Mouse (Mus musculus): ENCODE results near the gene Med1. TPM values are rescaled to one million over a fixed set of nuclear protein-coding genes. Genes with fewer than 3 reads are reported as not detected.
A peak's percentile ranks its signal among the peaks of the same experiment; 100 is the strongest.

Gene Med1
- polyA plus RNA-seq, 1 experiment from 2014 or later: 69.7 TPM

DNA sequence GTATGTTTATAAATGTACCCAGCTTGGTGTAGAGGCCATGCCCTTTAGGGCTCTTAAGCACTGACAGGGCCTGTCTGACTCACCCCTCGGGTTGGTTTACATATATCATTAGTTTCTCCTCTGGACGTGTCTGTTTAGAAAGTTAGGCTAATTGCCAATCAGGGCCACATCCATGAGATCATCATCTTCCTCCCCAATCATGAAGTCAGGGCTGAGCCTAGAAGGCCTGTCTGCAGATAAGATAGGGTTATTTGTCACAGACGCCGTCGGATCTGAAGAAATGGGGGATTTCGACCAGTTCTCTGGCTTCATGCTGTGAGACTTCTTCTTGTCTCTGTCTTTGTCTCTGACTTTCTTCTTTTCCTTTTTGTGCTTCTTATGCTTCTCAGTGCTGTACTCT, 38.0 kb downstream of the Med1 start:
- Histone ChIP-seq H3K4me3 (replicated peaks; ENCODE audit: low read depth, low read length) (no peak overlapping the region), H3K36me3 (ENCODE audit: control insufficient read depth, insufficient read depth, low read length) (peaks cover 55% of the 10 kb centered on the region), H3K9ac (replicated peaks; ENCODE audit: low read length) (no peak overlapping the region), H3K9me3 (ENCODE audit: control insufficient read depth, low read length) (no peaks in the 10 kb centered on the region), H3K27me3 (ENCODE audit: control insufficient read depth, insufficient read depth, low read length) (no peaks in the 10 kb centered on the region), H3K4me1 (ENCODE audit: control insufficient read depth, insufficient read depth, low read length) (no peaks in the 10 kb centered on the region), H3K4me2 (ENCODE audit: low read length) (no peak overlapping the region), H3K27ac (replicated peaks; ENCODE audit: low read depth, low read length) (no peak overlapping the region)
- DNase-seq (no peak), ATAC-seq (ENCODE audit: low FRiP score, low TSS enrichment) (no peak)
- WGBS: 86% methylated on average over 6 of the region's 6 CpGs

- DNase-seq (no peak), ATAC-seq (ENCODE audit: low FRiP score, low TSS enrichment) (no peak)
- Histone ChIP-seq H3K27me3 (ENCODE audit: control insufficient read depth, insufficient read depth, low read length) (no peaks in the 10 kb centered on the region), H3K36me3 (ENCODE audit: control insufficient read depth, insufficient read depth, low read length) (peaks cover 16% of the 10 kb centered on the region), H3K4me1 (ENCODE audit: control insufficient read depth, insufficient read depth, low read length) (peaks cover 19% of the 10 kb centered on the region), H3K9ac (replicated peaks; ENCODE audit: low read length) (no peak overlapping the region; the same call in 1 of the 2 replicates), H3K4me3 (replicated peaks; ENCODE audit: low read depth, low read length) (peak overlapping the region; percentile 98), H3K4me2 (ENCODE audit: low read length) (peak overlapping the region; percentile 69), H3K9me3 (ENCODE audit: control insufficient read depth, low read length) (no peaks in the 10 kb centered on the region), H3K27ac (replicated peaks; ENCODE audit: low read depth, low read length) (no peak overlapping the region)
- WGBS: 12% methylated on average over 10 of the region's 10 CpGs
Observed at GRCm38 (mm10) chr11:98150625-98151156, 42.4 kb downstream of the Med1 start.

DNA sequence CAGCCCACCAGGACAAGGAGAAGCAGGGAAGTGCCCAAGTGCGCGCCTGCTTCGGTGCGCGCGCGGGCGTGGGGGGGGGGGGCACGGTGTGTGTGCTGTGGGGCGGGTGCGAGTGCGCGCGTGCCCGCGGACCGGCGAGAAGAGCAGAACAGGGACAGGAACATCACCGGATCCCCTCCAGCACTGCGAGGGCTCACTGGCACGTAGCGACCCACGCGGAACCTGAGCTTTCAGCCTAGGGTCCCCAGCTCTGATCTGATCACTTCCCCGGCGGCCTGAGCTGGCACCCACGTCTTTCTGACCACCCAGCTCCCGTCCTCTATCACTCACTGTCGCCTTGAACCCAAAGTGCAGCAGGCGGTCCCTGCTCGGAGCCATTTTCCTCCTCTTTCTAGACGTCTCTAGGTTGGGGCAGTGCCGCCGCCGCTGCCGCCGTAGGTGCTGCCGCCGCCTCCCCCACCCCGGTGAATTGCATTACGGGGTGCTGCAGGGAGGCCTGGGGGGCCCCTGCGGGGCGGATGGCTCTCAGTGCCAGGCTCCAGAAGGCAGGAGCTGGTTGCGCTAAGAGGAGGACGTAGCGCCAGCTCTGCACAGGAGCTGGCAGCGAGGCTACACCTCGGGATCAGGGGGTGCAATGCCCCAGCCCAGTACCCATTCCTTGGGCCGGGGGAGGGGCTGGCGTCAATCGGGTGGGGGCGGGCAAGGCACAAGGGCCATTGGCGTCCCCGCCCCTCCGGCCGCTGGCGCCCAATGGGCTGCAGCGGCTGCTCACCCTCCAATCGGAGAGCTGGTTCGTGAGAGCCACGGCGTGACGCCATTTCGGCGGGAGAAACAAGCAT, 43.1 kb downstream of the Med1 start, which contains the start of gene Fbxl20:
Fbxl20 (minus strand) TSS at position 618 of the 839 bp plus-strand sequence.
- Histone ChIP-seq H3K9ac (replicated peaks; ENCODE audit: low read length) (peak within 1 kb of the TSS; percentile 85), H3K27ac (replicated peaks; ENCODE audit: low read depth, low read length) (peak within 1 kb of the TSS; percentile 97), H3K36me3 (ENCODE audit: control insufficient read depth, insufficient read depth, low read length) (peaks cover 9% of the 10 kb centered on the region), H3K9me3 (ENCODE audit: control insufficient read depth, low read length) (no peaks in the 10 kb centered on the region), H3K4me1 (ENCODE audit: control insufficient read depth, insufficient read depth, low read length) (peaks cover 19% of the 10 kb centered on the region), H3K4me3 (replicated peaks; ENCODE audit: low read depth, low read length) (peak within 1 kb of the TSS; percentile 98), H3K27me3 (ENCODE audit: control insufficient read depth, insufficient read depth, low read length) (no peaks in the 10 kb centered on the region), H3K4me2 (ENCODE audit: low read length) (peak within 1 kb of the TSS; percentile 69)
- DNase-seq: peak; percentile 97
- ATAC-seq (ENCODE audit: low FRiP score, low TSS enrichment): peak; percentile 90
- WGBS: under 1% methylated on average over 64 of the region's 65 CpGs

DNA sequence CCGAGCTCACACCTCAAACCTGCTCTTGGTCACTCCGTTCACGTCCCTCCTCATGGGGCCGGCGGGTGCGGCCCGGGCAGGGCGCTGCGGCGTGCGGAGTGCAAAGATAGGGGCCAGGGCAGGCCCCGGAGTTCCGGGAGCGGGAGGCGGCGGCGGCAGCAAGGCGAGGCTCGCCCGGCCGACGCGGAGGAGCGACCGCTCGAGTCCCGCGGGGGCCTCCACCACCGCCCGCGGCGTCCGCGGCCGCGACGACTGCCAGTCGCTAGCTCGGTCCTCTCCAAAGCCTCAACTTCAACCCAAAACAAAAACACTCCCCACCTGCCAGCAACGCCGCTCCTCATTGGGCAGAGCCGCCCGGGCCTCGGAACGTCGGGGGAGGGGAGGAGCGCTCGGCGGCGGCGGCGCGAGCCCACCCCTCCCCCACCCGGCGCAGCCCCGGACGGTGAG, 43.8 kb downstream of the Med1 start:
- Histone ChIP-seq H3K9ac (replicated peaks; ENCODE audit: low read length) (peak overlapping the region; percentile 85), H3K4me2 (ENCODE audit: low read length) (peak overlapping the region; percentile 69), H3K36me3 (ENCODE audit: control insufficient read depth, insufficient read depth, low read length) (peaks cover 5% of the 10 kb centered on the region; the same call in 1 of the 2 replicates), H3K4me3 (replicated peaks; ENCODE audit: low read depth, low read length) (peak overlapping the region; percentile 98), H3K27ac (replicated peaks; ENCODE audit: low read depth, low read length) (peak overlapping the region; percentile 97), H3K9me3 (ENCODE audit: control insufficient read depth, low read length) (no peaks in the 10 kb centered on the region), H3K4me1 (ENCODE audit: control insufficient read depth, insufficient read depth, low read length) (peaks cover 19% of the 10 kb centered on the region), H3K27me3 (ENCODE audit: control insufficient read depth, insufficient read depth, low read length) (no peaks in the 10 kb centered on the region)
- WGBS: under 1% methylated on average over 57 of the region's 57 CpGs
- ATAC-seq (ENCODE audit: low FRiP score, low TSS enrichment) (peak; percentile 94), DNase-seq (peak; percentile 97)

DNA sequence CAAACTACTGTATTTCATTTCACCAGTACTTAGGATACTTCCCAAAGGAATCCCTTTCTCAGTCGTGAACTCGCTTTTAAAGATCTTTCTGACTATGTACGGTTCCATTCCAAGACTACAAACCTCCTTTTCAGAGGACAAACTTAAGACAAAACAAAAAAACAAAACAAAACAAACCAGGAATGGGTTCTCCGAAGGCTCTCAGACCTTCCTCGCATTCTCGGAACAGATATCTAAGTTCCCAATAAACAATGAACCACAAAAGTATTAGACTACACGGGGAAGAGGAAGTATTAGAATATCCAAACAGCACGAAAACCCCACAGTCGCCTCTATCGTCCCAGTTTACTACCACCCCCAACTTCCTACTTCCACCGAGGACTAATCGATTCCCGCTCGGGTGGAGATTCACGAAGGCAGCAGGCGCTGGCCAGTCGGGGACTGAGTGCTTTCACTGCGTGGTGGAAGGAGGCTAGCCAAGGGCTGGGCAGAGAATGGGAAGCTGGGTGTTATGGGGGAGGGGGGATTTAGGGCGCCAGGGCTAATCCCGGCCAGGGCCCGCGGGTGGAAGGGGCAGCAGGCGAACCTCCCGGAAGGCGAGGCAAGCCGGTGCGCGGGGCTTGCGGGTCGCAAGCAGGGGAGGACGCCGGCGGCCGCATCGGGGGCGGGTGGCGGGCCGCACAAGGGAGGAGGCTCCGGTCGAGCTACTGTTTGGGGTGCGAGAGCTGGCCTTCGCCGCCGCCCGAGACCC, 44.4 kb downstream of the Med1 start:
- Histone ChIP-seq H3K9ac (replicated peaks; ENCODE audit: low read length) (peak overlapping the region; percentile 85), H3K27ac (replicated peaks; ENCODE audit: low read depth, low read length) (peak overlapping the region; percentile 97), H3K4me3 (replicated peaks; ENCODE audit: low read depth, low read length) (peak overlapping the region; percentile 98), H3K4me2 (ENCODE audit: low read length) (peak overlapping the region; percentile 69), H3K9me3 (ENCODE audit: control insufficient read depth, low read length) (no peaks in the 10 kb centered on the region), H3K27me3 (ENCODE audit: control insufficient read depth, insufficient read depth, low read length) (no peaks in the 10 kb centered on the region), H3K4me1 (ENCODE audit: control insufficient read depth, insufficient read depth, low read length) (peaks cover 19% of the 10 kb centered on the region), H3K36me3 (ENCODE audit: control insufficient read depth, insufficient read depth, low read length) (peaks cover under 1% of the 10 kb centered on the region; the same call in 1 of the 2 replicates)
- 3% methylated on average over 42 of the region's 45 CpGs for WGBS
- no peak for ATAC-seq (ENCODE audit: low FRiP score, low TSS enrichment)
- DNase-seq: peak; percentile 59

DNA sequence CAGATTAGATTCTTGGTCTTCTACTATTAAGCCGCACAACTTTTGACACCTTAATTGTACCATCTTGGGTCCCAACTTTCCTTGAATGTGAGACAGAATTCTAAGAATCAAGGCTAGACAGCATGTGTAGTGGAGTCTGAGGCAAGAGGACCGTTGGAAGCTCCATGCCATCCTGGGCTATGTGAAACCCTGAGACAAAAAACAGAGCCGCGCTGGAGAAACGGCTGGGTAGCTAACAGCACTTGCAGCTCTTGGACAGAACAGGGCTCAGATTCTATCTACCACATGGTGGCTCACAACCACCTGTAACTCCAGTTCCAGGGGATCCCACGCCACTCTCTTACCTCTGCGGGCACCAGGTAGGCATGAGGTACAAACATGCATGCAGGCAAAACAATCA, 47.2 kb downstream of the Med1 start:
- DNase-seq (no peak), ATAC-seq (ENCODE audit: low FRiP score, low TSS enrichment) (no peak)
- Histone ChIP-seq H3K27me3 (ENCODE audit: control insufficient read depth, insufficient read depth, low read length) (no peaks in the 10 kb centered on the region), H3K4me2 (ENCODE audit: low read length) (no peak overlapping the region), H3K4me3 (replicated peaks; ENCODE audit: low read depth, low read length) (no peak overlapping the region), H3K9ac (replicated peaks; ENCODE audit: low read length) (no peak overlapping the region), H3K27ac (replicated peaks; ENCODE audit: low read depth, low read length) (no peak overlapping the region), H3K9me3 (ENCODE audit: control insufficient read depth, low read length) (no peaks in the 10 kb centered on the region), H3K36me3 (ENCODE audit: control insufficient read depth, insufficient read depth, low read length) (peaks cover 3% of the 10 kb centered on the region; the same call in 1 of the 2 replicates), H3K4me1 (ENCODE audit: control insufficient read depth, insufficient read depth, low read length) (peaks cover 19% of the 10 kb centered on the region)
- WGBS: 87% methylated on average over 7 of the region's 7 CpGs

DNA sequence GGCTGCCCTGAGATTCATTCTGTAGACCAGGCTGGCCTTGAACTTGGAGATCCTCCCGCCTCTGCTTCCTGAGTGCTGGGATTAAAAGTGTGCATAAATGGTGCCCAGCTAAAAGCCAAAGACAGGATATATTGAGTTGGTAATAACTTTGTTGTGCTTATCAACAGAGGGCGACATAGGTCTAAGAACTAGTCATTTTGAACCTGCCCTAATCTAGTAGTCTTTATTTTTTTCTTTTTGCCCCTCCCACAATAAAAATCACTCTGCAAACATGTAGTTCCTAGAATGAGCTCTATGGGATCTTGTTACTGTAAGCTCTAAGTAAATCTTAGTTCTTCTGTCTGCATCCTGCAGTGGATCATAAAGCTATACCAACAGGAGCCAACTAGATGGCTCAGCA, 50.5 kb downstream of the Med1 start:
- no peak for ATAC-seq (ENCODE audit: low FRiP score, low TSS enrichment)
- Histone ChIP-seq H3K9me3 (ENCODE audit: control insufficient read depth, low read length) (no peaks in the 10 kb centered on the region), H3K27me3 (ENCODE audit: control insufficient read depth, insufficient read depth, low read length) (no peaks in the 10 kb centered on the region), H3K4me1 (ENCODE audit: control insufficient read depth, insufficient read depth, low read length) (peaks cover 9% of the 10 kb centered on the region; the same call in 1 of the 2 replicates), H3K9ac (replicated peaks; ENCODE audit: low read length) (no peak overlapping the region), H3K27ac (replicated peaks; ENCODE audit: low read depth, low read length) (no peak overlapping the region), H3K4me2 (ENCODE audit: low read length) (no peak overlapping the region), H3K4me3 (replicated peaks; ENCODE audit: low read depth, low read length) (no peak overlapping the region), H3K36me3 (ENCODE audit: control insufficient read depth, insufficient read depth, low read length) (peaks cover 3% of the 10 kb centered on the region; the same call in 1 of the 2 replicates)
- DNase-seq: no peak
- WGBS: 87% methylated on average over 2 of the region's 2 CpGs

DNA sequence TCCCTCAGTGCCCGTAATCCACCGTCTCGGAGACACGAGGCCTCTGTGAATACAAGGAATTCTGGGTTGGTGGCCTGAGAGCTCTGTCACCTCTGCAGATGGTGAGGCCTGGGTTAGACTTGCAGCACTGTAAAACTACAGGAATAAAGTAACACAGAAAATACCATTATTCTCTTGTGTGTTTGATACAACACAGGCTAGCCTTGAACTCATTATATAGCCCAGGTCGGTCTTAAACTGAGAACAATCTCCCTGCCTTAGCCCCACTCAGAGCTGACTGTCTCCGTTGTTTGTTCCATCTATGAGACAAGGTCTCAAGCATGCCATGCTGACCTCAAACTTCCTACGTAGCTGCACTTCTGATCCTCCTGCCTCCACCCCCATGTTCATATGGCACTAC, 54.2 kb downstream of the Med1 start:
- no peak for ATAC-seq (ENCODE audit: low FRiP score, low TSS enrichment)

More for the DNA sequence above, 54.2 kb downstream of the Med1 start:
- Histone ChIP-seq H3K27ac (replicated peaks; ENCODE audit: low read depth, low read length) (no peak overlapping the region), H3K36me3 (ENCODE audit: control insufficient read depth, insufficient read depth, low read length) (peaks cover 9% of the 10 kb centered on the region; the same call in 1 of the 2 replicates), H3K9me3 (ENCODE audit: control insufficient read depth, low read length) (no peaks in the 10 kb centered on the region), H3K4me3 (replicated peaks; ENCODE audit: low read depth, low read length) (no peak overlapping the region), H3K27me3 (ENCODE audit: control insufficient read depth, insufficient read depth, low read length) (no peaks in the 10 kb centered on the region), H3K9ac (replicated peaks; ENCODE audit: low read length) (no peak overlapping the region), H3K4me2 (ENCODE audit: low read length) (no peak overlapping the region), H3K4me1 (ENCODE audit: control insufficient read depth, insufficient read depth, low read length) (no peaks in the 10 kb centered on the region)
- DNase-seq: no peak
- WGBS: 83% methylated on average over 7 of the region's 7 CpGs

All from midbrain, embryonic 14.5 days (tissue).